Mouse (Mus musculus) intestine, embryonic 14.5 days (tissue): ENCODE results near the gene Tshz2. TPM values are rescaled to one million over a fixed set of nuclear protein-coding genes. Genes with fewer than 3 reads are reported as not detected.

Source experiments
- ATAC-seq: fragments of 200-750 bp; cut with Nextera tagmentation; replicated peaks from 2 replicates; pipeline ENCODE4 v1.8.0; 2017; ENCODE audit warnings: low read depth, moderate number of reproducible peaks, moderate TSS enrichment, moderate library complexity; ENCODE audit not compliant: low FRiP score, low TSS enrichment
- DNase-seq: peaks from one replicate; pipeline ENCODE4 v3.0.0-alpha.2; 2018; ENCODE audit warnings: low spot score
- H3K27ac ChIP-seq: fragments of 300-500 bp; sonication (generic); 2 replicates; pipeline ENCODE4 v1.5.1; 2014; ENCODE audit warnings: low read depth, mild to moderate bottlenecking, control low read depth
- H3K27me3 ChIP-seq: fragments of 300-500 bp; sonication (generic); replicated peaks from 2 replicates; pipeline ENCODE4 v1.6.1; 2014; ENCODE audit warnings: low read length, control low read depth; ENCODE audit not compliant: control insufficient read depth, insufficient read depth
- H3K36me3 ChIP-seq: fragments of 300-500 bp; sonication (generic); 2 replicates; pipeline ENCODE4 v1.6.1; 2014; ENCODE audit warnings: low read length, control low read depth; ENCODE audit not compliant: control insufficient read depth, insufficient read depth
- H3K4me1 ChIP-seq: fragments of 300-500 bp; sonication (generic); replicated peaks from 2 replicates; pipeline ENCODE4 v1.6.1; 2014; ENCODE audit warnings: low read length, control low read depth, mixed read lengths; ENCODE audit not compliant: control insufficient read depth, insufficient read depth
- H3K4me2 ChIP-seq: fragments of 300-500 bp; sonication (generic); 2 replicates; pipeline ENCODE4 v1.6.1; 2014; ENCODE audit warnings: low read length
- H3K4me3 ChIP-seq: fragments of 300-500 bp; sonication (generic); 2 replicates; pipeline ENCODE4 v1.5.1; 2014; ENCODE audit warnings: low read depth, low read length, control low read depth, mixed read lengths
- H3K9ac ChIP-seq: fragments of 300-500 bp; sonication (generic); 2 replicates; pipeline ENCODE4 v1.6.1; 2014; ENCODE audit warnings: mild to moderate bottlenecking, low read length
- H3K9me3 ChIP-seq: fragments of 300-500 bp; sonication (generic); 2 replicates; pipeline ENCODE4 v1.6.1; 2016; ENCODE audit warnings: low read length, control low read depth; ENCODE audit not compliant: control insufficient read depth
- WGBS: fragments of 180-500 bp; shearing (Covaris S2); extraction: QIAGEN DNeasy Blood & Tissue Kit; methylation state at CpG from one replicate; pipeline ENCODE4 v1.1.7; 2014; 5-methylcytosine and 5-hydroxymethylcytosine counted together
- polyA plus RNA-seq: library from polyadenylated mRNA; unstranded; fragments of >200 nt; fragmentation: Nextera tagmentation; extraction: Ambion mirVana; gene quantifications from 2 replicates; pipeline ENCODE4 v1.2.1, GENCODE M21; 2014

The Tshz2 gene
- polyA plus RNA-seq, 1 experiment from 2014 or later, result 20.3 TPM

DNA sequence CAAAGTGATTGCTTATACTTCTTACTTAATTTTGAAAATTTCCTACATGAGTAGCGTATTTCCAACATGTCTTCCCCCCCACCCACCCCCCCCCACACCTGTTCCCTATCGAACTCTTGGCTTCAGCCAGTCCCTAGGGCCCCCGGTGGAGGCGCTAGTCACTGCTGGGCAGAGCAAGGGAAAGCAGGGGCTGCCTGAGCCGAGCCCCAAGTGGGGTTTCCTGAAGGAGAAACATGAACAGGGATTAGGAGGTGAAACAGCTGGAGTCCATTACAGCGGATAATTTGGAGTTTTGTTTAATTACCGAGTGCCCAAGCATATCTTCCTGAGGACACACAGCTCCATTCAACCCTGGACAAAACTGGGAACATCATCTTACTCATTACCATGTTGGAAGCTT is 21.3 kb upstream of the Tshz2 start:
- H3K4me1 ChIP-seq, result peaks cover 18% of the 10 kb centered on the region; the same call in 1 of the 2 replicates
- 41% methylated on average over 7 of the region's 7 CpGs for WGBS
- H3K27me3 ChIP-seq, result no peaks in the 10 kb centered on the region
- no peaks in the 10 kb centered on the region for H3K36me3 ChIP-seq
- H3K27ac ChIP-seq, result no peak overlapping the region
- no peak overlapping the region for H3K9ac ChIP-seq
- no peak overlapping the region for H3K4me2 ChIP-seq
- no peak overlapping the region for H3K4me3 ChIP-seq
- ATAC-seq (no peak), DNase-seq (no peak)
- H3K9me3 ChIP-seq, result no peaks in the 10 kb centered on the region

DNA sequence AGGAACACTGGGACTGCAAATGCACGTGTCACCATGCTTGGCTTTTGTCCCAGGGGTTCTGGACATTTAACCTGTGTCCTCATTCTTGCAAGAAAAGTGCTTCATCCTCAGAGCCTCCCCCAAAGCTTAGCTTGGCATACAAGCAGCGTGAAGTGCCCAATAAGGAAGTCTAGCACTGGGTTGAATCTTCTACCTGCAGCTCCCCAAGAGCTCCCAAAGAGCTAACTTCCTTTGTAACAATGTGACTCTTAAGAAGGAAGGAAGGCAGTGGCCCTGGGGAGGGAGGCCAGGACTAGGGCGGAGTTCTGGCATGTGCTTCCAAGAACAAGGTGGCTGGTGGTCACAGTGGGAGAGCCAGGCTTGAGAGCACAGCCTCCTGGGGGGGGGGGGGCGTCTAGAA is 18.1 kb upstream of the Tshz2 start:
- DNase-seq, result no peak
- H3K4me3 ChIP-seq, result no peak overlapping the region
- H3K4me2 ChIP-seq, result no peak overlapping the region
- no peaks in the 10 kb centered on the region for H3K36me3 ChIP-seq
- H3K27ac ChIP-seq, result no peak overlapping the region
- no peak overlapping the region for H3K9ac ChIP-seq
- no peak for ATAC-seq
- H3K27me3 ChIP-seq, result no peaks in the 10 kb centered on the region
- WGBS, result 64% methylated on average over 4 of the region's 4 CpGs
- peaks cover 2% of the 10 kb centered on the region; the same call in 1 of the 2 replicates for H3K4me1 ChIP-seq
- H3K9me3 ChIP-seq, result no peaks in the 10 kb centered on the region

DNA sequence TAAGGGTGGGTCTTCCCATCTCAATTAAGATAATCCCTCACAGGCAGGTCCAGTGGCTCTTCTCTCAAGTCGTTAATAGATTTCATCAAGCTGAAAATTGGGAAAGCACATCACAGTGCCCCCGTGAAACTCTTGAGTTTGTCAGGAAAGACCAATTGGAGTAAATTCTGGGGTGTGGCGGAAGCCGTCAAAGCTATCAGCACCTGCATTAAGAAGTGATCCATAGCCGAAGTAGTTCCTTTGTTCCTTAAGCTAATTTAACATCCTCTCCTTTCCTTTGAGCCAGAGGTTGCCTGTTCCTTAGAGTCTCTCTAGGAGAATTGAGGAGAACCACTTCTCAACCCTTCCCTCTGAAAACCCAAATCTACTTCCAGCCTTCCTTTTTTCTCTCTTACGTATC is 16.8 kb upstream of the Tshz2 start:
- ATAC-seq (no peak), DNase-seq (no peak)
- Histone ChIP-seq H3K9me3 (no peaks in the 10 kb centered on the region), H3K4me3 (no peak overlapping the region), H3K4me2 (no peak overlapping the region), H3K9ac (no peak overlapping the region), H3K27ac (no peak overlapping the region), H3K4me1 (peaks cover 7% of the 10 kb centered on the region), H3K36me3 (no peaks in the 10 kb centered on the region), H3K27me3 (no peaks in the 10 kb centered on the region)
- 78% methylated on average over 6 of the region's 6 CpGs for WGBS

DNA sequence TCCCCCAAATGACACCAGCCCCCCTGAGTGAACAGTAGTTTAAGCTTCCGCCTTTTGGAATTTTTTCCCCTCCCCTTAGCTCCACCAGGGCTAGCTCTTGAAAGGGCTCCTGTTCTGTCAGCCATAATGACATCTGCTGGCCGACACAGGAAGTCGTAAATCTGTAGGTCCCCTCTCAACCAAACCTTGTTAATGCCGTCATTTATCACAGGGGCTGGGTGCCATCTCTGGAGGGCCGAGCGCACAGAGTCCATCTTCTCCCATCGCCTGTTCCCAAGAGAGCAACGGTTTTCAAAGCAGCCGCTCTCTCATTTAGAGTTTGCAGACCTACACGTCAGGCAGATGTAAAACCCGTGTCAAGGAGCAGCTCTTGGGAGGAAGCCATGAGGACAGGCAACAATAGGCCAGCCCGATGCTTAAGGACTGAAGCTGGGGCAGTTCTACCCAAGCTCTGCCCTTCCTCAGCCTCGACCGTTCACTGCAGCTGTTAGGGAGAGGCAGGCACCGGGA is 11.6 kb upstream of the Tshz2 start:
- peak; percentile 83 for DNase-seq
- H3K27me3 ChIP-seq, result no peaks in the 10 kb centered on the region
- peak overlapping the region; percentile 77 for H3K27ac ChIP-seq
- ATAC-seq, result peak; percentile 74
- peak overlapping the region; percentile 43 for H3K4me2 ChIP-seq
- peaks cover 13% of the 10 kb centered on the region for H3K4me1 ChIP-seq
- 14% methylated on average over 15 of the region's 15 CpGs for WGBS
- H3K9ac ChIP-seq, result peak overlapping the region; percentile 29
- H3K4me3 ChIP-seq, result peak overlapping the region; percentile 11; the same call in 1 of the 2 replicates
- H3K9me3 ChIP-seq, result no peaks in the 10 kb centered on the region
- no peaks in the 10 kb centered on the region for H3K36me3 ChIP-seq

DNA sequence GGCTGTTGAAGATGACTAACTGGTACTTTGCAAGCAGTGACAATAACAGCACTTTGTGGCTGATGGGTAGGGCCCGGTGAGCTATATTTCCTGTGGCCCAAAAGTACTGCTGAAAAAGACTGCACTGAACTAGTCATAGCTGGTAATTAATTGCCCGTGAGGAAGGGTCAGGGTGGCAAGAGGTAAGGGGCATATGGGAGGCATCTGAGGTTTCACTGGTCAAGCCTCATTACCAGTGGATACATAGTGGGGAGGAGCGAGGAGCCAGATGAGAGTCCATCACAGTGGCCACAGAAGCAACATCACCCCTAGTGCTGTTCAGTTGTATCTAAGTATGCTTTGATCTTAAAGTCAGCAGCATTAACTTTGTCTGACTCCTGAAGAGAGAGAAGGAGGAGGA is 2.7 kb upstream of the Tshz2 start:
- WGBS, result 86% methylated on average over 3 of the region's 3 CpGs

DNA sequence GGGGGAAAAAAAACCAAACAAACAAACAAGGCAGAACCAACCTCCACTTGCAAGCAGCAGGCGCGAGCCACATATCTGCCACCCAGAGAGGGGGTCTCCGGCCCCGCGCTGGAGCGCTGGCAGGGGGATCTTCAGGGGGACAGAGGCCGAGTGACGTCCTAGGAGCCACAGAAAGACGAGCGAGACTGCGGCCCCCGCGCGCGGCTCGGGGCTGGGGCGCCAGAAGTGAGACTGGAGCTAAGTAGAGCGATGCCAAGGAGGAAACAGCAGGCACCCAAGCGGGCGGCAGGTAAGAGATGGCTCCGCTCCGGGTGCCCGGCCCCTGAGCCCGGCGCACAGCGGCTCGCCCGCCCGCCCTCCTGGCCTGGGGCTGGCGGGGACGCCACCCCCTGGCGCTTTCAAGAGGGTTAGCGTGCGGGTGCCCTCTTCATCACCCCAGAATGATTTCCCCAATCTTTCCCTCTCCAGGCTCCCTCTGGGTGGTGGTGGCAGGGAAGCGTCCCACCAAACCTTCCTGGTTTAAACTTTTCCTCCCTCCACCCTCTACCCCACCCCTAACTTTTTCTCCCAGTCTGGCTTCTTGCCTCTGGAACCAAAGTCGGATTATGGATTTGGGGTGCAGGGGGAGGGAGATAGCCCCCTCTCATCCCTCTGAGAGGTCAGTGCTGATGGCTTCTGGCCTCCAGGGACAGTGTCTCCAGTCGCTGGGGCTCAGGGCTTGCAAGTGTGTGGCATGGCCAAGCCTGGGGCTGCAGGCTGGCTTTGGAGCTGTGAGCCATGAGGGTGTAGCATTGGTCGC is 877 bp downstream of the Tshz2 start:
- H3K4me1 ChIP-seq, result peaks cover 24% of the 10 kb centered on the region
- under 1% methylated on average over 35 of the region's 38 CpGs for WGBS
- ATAC-seq (peak; percentile 34; the same call in 1 of the 2 replicates), DNase-seq (peak; percentile 79)
- no peaks in the 10 kb centered on the region for H3K9me3 ChIP-seq
- H3K27ac ChIP-seq, result peak overlapping the region; percentile 95
- H3K27me3 ChIP-seq, result no peaks in the 10 kb centered on the region
- H3K4me3 ChIP-seq, result peak overlapping the region; percentile 77
- no peaks in the 10 kb centered on the region for H3K36me3 ChIP-seq
- H3K9ac ChIP-seq, result peak overlapping the region; percentile 99
- peak overlapping the region; percentile 62 for H3K4me2 ChIP-seq

More for the DNA sequence above, 2.7 kb upstream of the Tshz2 start:
- no peak overlapping the region for H3K4me2 ChIP-seq
- no peaks in the 10 kb centered on the region for H3K36me3 ChIP-seq
- DNase-seq (no peak), ATAC-seq (no peak)
- no peak overlapping the region for H3K9ac ChIP-seq
- 0 out of 2 replicates have a peak, but pooled peaks cover 10% of the 10 kb centered on the region for H3K4me1 ChIP-seq
- no peaks in the 10 kb centered on the region for H3K27me3 ChIP-seq
- no peak overlapping the region for H3K4me3 ChIP-seq
- no peak overlapping the region for H3K27ac ChIP-seq
- no peaks in the 10 kb centered on the region for H3K9me3 ChIP-seq

DNA sequence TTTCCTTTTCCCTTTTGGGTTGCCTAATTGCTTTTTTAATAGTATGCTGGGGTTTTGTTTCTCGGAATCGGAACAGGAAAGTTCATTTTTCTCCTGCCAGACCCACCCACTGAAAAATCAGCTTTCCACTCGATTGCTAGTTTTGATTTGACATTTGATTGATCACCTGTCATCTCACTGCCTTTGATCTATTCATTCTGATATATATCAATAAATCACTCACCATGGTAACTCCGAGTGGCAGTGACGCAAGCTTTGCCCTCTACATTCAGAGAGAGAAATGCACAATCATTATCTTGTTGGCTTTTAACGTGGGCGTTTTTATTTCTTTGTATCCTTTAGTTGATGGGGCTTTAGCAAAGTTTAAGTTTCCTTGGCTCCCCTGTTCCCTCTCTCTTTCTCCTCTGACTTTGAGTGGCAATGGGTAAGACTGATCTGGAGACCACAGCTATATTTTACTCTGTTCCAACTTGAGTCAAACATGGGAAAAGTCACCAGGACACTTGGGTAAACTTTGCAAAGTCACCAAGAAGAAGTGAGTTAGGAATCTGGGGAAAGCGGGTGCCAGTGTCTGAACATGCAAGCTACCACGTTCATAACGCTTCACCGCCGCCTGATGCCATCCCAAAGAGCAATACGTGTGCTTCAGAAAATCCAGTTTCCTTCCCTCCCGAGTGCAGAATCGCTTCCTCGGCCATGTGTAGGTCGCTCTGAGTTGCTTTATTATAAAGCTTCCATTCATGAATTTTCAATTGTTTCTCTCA is 2.0 kb downstream of the Tshz2 start:
- DNase-seq (no peak), ATAC-seq (no peak)
- H3K4me1 ChIP-seq, result peaks cover 30% of the 10 kb centered on the region
- no peaks in the 10 kb centered on the region for H3K27me3 ChIP-seq
- no peaks in the 10 kb centered on the region for H3K36me3 ChIP-seq
- WGBS, result 12% methylated on average over 17 of the region's 17 CpGs
- peak overlapping the region; percentile 62 for H3K4me2 ChIP-seq
- no peaks in the 10 kb centered on the region for H3K9me3 ChIP-seq
- peak overlapping the region; percentile 99 for H3K9ac ChIP-seq
- H3K27ac ChIP-seq, result peak overlapping the region; percentile 95
- H3K4me3 ChIP-seq, result peak overlapping the region; percentile 77

DNA sequence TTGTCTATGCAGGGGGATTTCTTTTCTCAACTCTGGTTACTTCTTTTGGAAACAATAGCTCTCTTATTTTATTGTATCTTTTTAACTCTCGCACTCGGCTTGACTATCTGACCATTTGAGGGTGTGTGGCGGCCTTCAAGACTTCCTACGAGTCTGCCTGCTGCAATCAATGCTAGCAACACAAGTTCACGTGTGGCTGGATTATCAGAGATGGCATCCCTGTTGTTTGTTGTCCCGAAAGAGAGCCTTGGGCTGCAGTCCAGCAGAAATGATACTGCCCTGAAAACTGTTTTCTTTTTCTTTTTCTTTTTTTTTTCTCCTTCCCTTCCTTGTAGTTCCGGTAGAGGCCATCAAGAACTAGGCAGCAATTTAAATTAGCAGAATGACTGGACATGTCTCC is 2.6 kb downstream of the Tshz2 start:
- WGBS, result 16% methylated on average over 7 of the region's 7 CpGs
- Histone ChIP-seq H3K4me2 (peak overlapping the region; percentile 62), H3K9ac (peak overlapping the region; percentile 99), H3K27ac (peak overlapping the region; percentile 95), H3K9me3 (no peaks in the 10 kb centered on the region), H3K36me3 (no peaks in the 10 kb centered on the region), H3K4me3 (peak overlapping the region; percentile 77), H3K27me3 (no peaks in the 10 kb centered on the region), H3K4me1 (peaks cover 37% of the 10 kb centered on the region)
- ATAC-seq (no peak), DNase-seq (no peak)
